Mouse (Mus musculus): ENCODE measurements at regions not wholly inside any gene's neighbourhood (a gene's known extent, or its start where the extent isn't known, plus 50 kb on each side); places are given as distances from the start of the nearest gene placed in this dataset.
A peak's percentile ranks its signal among the peaks of the same experiment; 100 is the strongest.

- Histone ChIP-seq H3K4me2 (ENCODE audit: low read depth) (no peak overlapping the region), H3K27me3 (ENCODE audit: control insufficient read depth, insufficient read depth, insufficient read length) (no peaks in the 10 kb centered on the region), H3ac (ENCODE audit: control insufficient read depth, insufficient read length) (no peak overlapping the region), H3K79me2 (ENCODE audit: control insufficient read depth, insufficient read depth) (no peaks in the 10 kb centered on the region), H3K36me3 (ENCODE audit: control insufficient read depth, insufficient read depth) (no peaks in the 10 kb centered on the region), H3K4me3 (no peak overlapping the region)
- TF ChIP-seq REST (IDR thresholded peaks at IDR 0.05; ENCODE audit: insufficient read depth, insufficient read length) (no peak), POLR2A (IDR thresholded peaks at IDR 0.05; ENCODE audit: insufficient read length, low read depth) (no peak), CEBPB (IDR thresholded peaks at IDR 0.05; ENCODE audit: insufficient read depth, poor library complexity, severe bottlenecking) (no peak), E2F4 (IDR thresholded peaks at IDR 0.05; ENCODE audit: insufficient read depth) (no peak), MAX (IDR thresholded peaks at IDR 0.05; ENCODE audit: low read depth) (no peak), POLR2AphosphoS2 (IDR thresholded peaks at IDR 0.05; ENCODE audit: insufficient read length, low read depth) (no peak), MYOG (IDR thresholded peaks at IDR 0.05; ENCODE audit: control insufficient read depth in 1 of 3, insufficient read depth in 1 of 3, insufficient read length in 2 of 3, low read depth in 2 of 3) (no peak), TCF12 (IDR thresholded peaks at IDR 0.05; ENCODE audit: insufficient read depth, poor library complexity, severe bottlenecking) (no peak), TCF3 (IDR thresholded peaks at IDR 0.05; ENCODE audit: insufficient read length, low read depth) (no peak), MYOD1 (IDR thresholded peaks at IDR 0.05; ENCODE audit: control insufficient read depth in 1 of 3, insufficient read length in 2 of 3, low read depth in 2 of 3) (no peak), USF1 (IDR thresholded peaks at IDR 0.05; ENCODE audit: low read depth) (no peak), SRF (IDR thresholded peaks at IDR 0.05; ENCODE audit: control insufficient read depth, insufficient read length, low read depth) (no peak)
Measured at GRCm38 (mm10) chr11:45670156-45670830, 181.6 kb upstream of the Clint1 start.

- TF ChIP-seq SRF (IDR thresholded peaks at IDR 0.05; ENCODE audit: control insufficient read depth, insufficient read length, low read depth) = no peak
- no peak for TF ChIP-seq POLR2AphosphoS2 (IDR thresholded peaks at IDR 0.05; ENCODE audit: insufficient read length, low read depth)
- Histone ChIP-seq H3ac (ENCODE audit: control insufficient read depth, insufficient read length) (no peak overlapping the region), H3K4me2 (ENCODE audit: low read depth) (peak overlapping the region; percentile 60), H3K36me3 (ENCODE audit: control insufficient read depth, insufficient read depth) (no peaks in the 10 kb centered on the region), H3K79me2 (ENCODE audit: control insufficient read depth, insufficient read depth) (no peaks in the 10 kb centered on the region), H3K27me3 (ENCODE audit: control insufficient read depth, insufficient read depth, insufficient read length) (no peaks in the 10 kb centered on the region), H3K4me3 (no peak overlapping the region)
Measured at GRCm38 (mm10) chr11:45678666-45679292, 173.1 kb upstream of the Clint1 start.

- Histone ChIP-seq H3ac (ENCODE audit: control insufficient read depth, insufficient read length) (no peak overlapping the region), H3K4me2 (ENCODE audit: low read depth) (peak overlapping the region; percentile 60), H3K36me3 (ENCODE audit: control insufficient read depth, insufficient read depth) (no peaks in the 10 kb centered on the region), H3K79me2 (ENCODE audit: control insufficient read depth, insufficient read depth) (no peaks in the 10 kb centered on the region), H3K27me3 (ENCODE audit: control insufficient read depth, insufficient read depth, insufficient read length) (no peaks in the 10 kb centered on the region), H3K4me3 (no peak overlapping the region)
- TF ChIP-seq POLR2A (IDR thresholded peaks at IDR 0.05; ENCODE audit: insufficient read length, low read depth) (no peak), CEBPB (IDR thresholded peaks at IDR 0.05; ENCODE audit: insufficient read depth, poor library complexity, severe bottlenecking) (no peak), SRF (IDR thresholded peaks at IDR 0.05; ENCODE audit: control insufficient read depth, insufficient read length, low read depth) (no peak), MYOD1 (IDR thresholded peaks at IDR 0.05; ENCODE audit: control insufficient read depth in 1 of 3, insufficient read length in 2 of 3, low read depth in 2 of 3) (no peak), MAX (IDR thresholded peaks at IDR 0.05; ENCODE audit: low read depth) (no peak), USF1 (IDR thresholded peaks at IDR 0.05; ENCODE audit: low read depth) (no peak), TCF12 (IDR thresholded peaks at IDR 0.05; ENCODE audit: insufficient read depth, poor library complexity, severe bottlenecking) (no peak), POLR2AphosphoS2 (IDR thresholded peaks at IDR 0.05; ENCODE audit: insufficient read length, low read depth) (no peak), E2F4 (IDR thresholded peaks at IDR 0.05; ENCODE audit: insufficient read depth) (no peak), TCF3 (IDR thresholded peaks at IDR 0.05; ENCODE audit: insufficient read length, low read depth) (no peak), REST (IDR thresholded peaks at IDR 0.05; ENCODE audit: insufficient read depth, insufficient read length) (no peak), MYOG (IDR thresholded peaks at IDR 0.05; ENCODE audit: control insufficient read depth in 1 of 3, insufficient read depth in 1 of 3, insufficient read length in 2 of 3, low read depth in 2 of 3) (no peak)
Measured at GRCm38 (mm10) chr11:45679293-45679673, 172.6 kb upstream of the Clint1 start.

GRCm38 (mm10) chr11:45685571-45685970 lies 166.3 kb upstream of the Clint1 start:
- no peak for TF ChIP-seq MYOG (IDR thresholded peaks at IDR 0.05; ENCODE audit: control insufficient read depth in 1 of 3, insufficient read depth in 1 of 3, insufficient read length in 2 of 3, low read depth in 2 of 3)
- TF ChIP-seq USF1 (IDR thresholded peaks at IDR 0.05; ENCODE audit: low read depth) = no peak
- no peak for TF ChIP-seq TCF3 (IDR thresholded peaks at IDR 0.05; ENCODE audit: insufficient read length, low read depth)
- no peak for TF ChIP-seq MAX (IDR thresholded peaks at IDR 0.05; ENCODE audit: low read depth)
- no peak for TF ChIP-seq POLR2A (IDR thresholded peaks at IDR 0.05; ENCODE audit: insufficient read length, low read depth)
- TF ChIP-seq CEBPB (IDR thresholded peaks at IDR 0.05; ENCODE audit: insufficient read depth, poor library complexity, severe bottlenecking) = no peak
- no peak for TF ChIP-seq POLR2AphosphoS2 (IDR thresholded peaks at IDR 0.05; ENCODE audit: insufficient read length, low read depth)
- TF ChIP-seq REST (IDR thresholded peaks at IDR 0.05; ENCODE audit: insufficient read depth, insufficient read length) = no peak
- TF ChIP-seq E2F4 (IDR thresholded peaks at IDR 0.05; ENCODE audit: insufficient read depth) = no peak
- Histone ChIP-seq H3K27me3 (ENCODE audit: control insufficient read depth, insufficient read depth, insufficient read length) (no peaks in the 10 kb centered on the region), H3K4me2 (ENCODE audit: low read depth) (no peak overlapping the region), H3K79me2 (ENCODE audit: control insufficient read depth, insufficient read depth) (no peaks in the 10 kb centered on the region), H3ac (ENCODE audit: control insufficient read depth, insufficient read length) (no peak overlapping the region), H3K4me3 (no peak overlapping the region), H3K36me3 (ENCODE audit: control insufficient read depth, insufficient read depth) (no peaks in the 10 kb centered on the region)

- Histone ChIP-seq H3K36me3 (ENCODE audit: control insufficient read depth, insufficient read depth) (no peaks in the 10 kb centered on the region), H3K4me2 (ENCODE audit: low read depth) (no peak overlapping the region), H3ac (ENCODE audit: control insufficient read depth, insufficient read length) (no peak overlapping the region), H3K79me2 (ENCODE audit: control insufficient read depth, insufficient read depth) (no peaks in the 10 kb centered on the region), H3K4me3 (no peak overlapping the region), H3K27me3 (ENCODE audit: control insufficient read depth, insufficient read depth, insufficient read length) (no peaks in the 10 kb centered on the region)
- no peak for TF ChIP-seq MAX (IDR thresholded peaks at IDR 0.05; ENCODE audit: low read depth)
- TF ChIP-seq POLR2AphosphoS2 (IDR thresholded peaks at IDR 0.05; ENCODE audit: insufficient read length, low read depth) = no peak
- no peak for TF ChIP-seq USF1 (IDR thresholded peaks at IDR 0.05; ENCODE audit: low read depth)
- TF ChIP-seq CEBPB (IDR thresholded peaks at IDR 0.05; ENCODE audit: insufficient read depth, poor library complexity, severe bottlenecking) = no peak
- TF ChIP-seq TCF12 (IDR thresholded peaks at IDR 0.05; ENCODE audit: insufficient read depth, poor library complexity, severe bottlenecking) = no peak
- TF ChIP-seq E2F4 (IDR thresholded peaks at IDR 0.05; ENCODE audit: insufficient read depth) = no peak
- TF ChIP-seq MYOG (IDR thresholded peaks at IDR 0.05; ENCODE audit: control insufficient read depth in 1 of 3, insufficient read depth in 1 of 3, insufficient read length in 2 of 3, low read depth in 2 of 3) = no peak
Measured at GRCm38 (mm10) chr11:45693206-45693605, 158.6 kb upstream of the Clint1 start.
